Mouse (Mus musculus): Measurements from ENCODE around the gene Hoxa10.

GRCm38 (mm10) chr6:52244471-52245039 is 3.9 kb upstream of the Hoxa10 start:
- TF ChIP-seq CTCF (IDR thresholded peaks at IDR 0.05; ENCODE audit: low read depth, low read length) (no peak), POLR2A (IDR thresholded peaks at IDR 0.05; ENCODE audit: insufficient read depth, low read length) (no peak), EP300 (IDR thresholded peaks at IDR 0.05; ENCODE audit: insufficient read depth, low read depth, low read length) (no peak)

Measured in ES-Bruce4 (cell line).